Mouse (Mus musculus) spleen, postnatal 14 days (tissue): ENCODE results near the gene Gpr4.
A peak's percentile ranks its signal among the peaks of the same experiment; 100 is the strongest.

Source experiments
- DNase-seq, 2 experiments: peaks; one replicate each; pipeline ENCODE4 v3.0.0; 2021 to 2022; ENCODE audit warnings: low spot score in 2 of 2

Gpr4 gene

GRCm38 (mm10) chr7:19257390-19258022 is 45.2 kb downstream of the Gpr4 start:
- DNase-seq, result peak; percentile 57 to 65

GRCm38 (mm10) chr7:19258336-19258735 is 46.0 kb downstream of the Gpr4 start:
- DNase-seq, result no peak

GRCm38 (mm10) chr7:19265147-19265546 is 52.8 kb downstream of the Gpr4 start:
- DNase-seq, result no peak

GRCm38 (mm10) chr7:19265928-19266822 is 53.8 kb downstream of the Gpr4 start:
- peak; percentile 35 to 47 for DNase-seq

- no peak for DNase-seq
Observed at GRCm38 (mm10) chr7:19267051-19267450, 54.7 kb downstream of the Gpr4 start.

GRCm38 (mm10) chr7:19268993-19269681 is 56.8 kb downstream of the Gpr4 start:
- no peak for DNase-seq

- peak in 1 of 2 experiments; percentile 39 for DNase-seq
Observed at GRCm38 (mm10) chr7:19269721-19270441, 57.5 kb downstream of the Gpr4 start.

GRCm38 (mm10) chr7:19270509-19271237 is 58.3 kb downstream of the Gpr4 start:
- no peak for DNase-seq

GRCm38 (mm10) chr7:19271238-19272172 is 59.2 kb downstream of the Gpr4 start, which contains the start of gene Vasp:
Gene Vasp (minus strand): TSS chr7:19271817.
- peak; percentile 70 to 75 for DNase-seq

GRCm38 (mm10) chr7:19272173-19272764 is 59.9 kb downstream of the Gpr4 start:
- peak; percentile 71 to 78 for DNase-seq
